Mouse (Mus musculus) testis, adult 2 months (tissue): ENCODE results near the gene Ankrd35.

Experiments
- CTCF ChIP-seq: fragments of 200-500 bp; IDR thresholded peaks from 2 replicates; pipeline ENCODE4 v1.5.1; 2012; ENCODE audit warnings: low read depth, mild to moderate bottlenecking, inconsistent platforms, low read length, moderate library complexity; ENCODE audit not compliant: control insufficient read depth, insufficient read depth, insufficient replicate concordance
- POLR2A ChIP-seq: fragments of 200-500 bp; IDR thresholded peaks from 2 replicates; pipeline ENCODE4 v1.6.1; 2012; ENCODE audit warnings: low read depth, mild to moderate bottlenecking, inconsistent platforms, low read length, moderate library complexity; ENCODE audit not compliant: control insufficient read depth

DNA sequence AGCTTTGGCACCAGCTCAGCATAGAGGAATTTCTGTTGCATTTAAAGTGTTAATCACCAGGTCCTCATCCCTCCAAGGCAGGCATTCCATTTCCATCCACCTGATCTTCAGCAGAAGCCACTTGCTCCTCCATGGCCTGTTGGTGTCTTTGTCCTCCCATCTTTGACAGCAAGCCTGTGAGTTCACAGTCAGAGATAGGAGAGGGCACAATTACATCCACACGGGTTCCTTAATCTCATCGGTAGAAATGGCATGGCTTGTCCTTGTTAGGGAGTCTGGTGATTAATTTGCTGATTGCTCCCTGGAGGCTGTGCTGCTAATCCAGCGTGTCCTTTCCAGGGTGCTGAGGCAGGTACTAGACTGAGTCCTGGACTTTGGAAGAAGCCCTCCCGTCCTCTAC, 3.6 kb downstream of the Ankrd35 start:
- TF ChIP-seq CTCF (no peak), POLR2A (no peak)
